Mouse (Mus musculus) regulatory T cell (primary cell): Measurements from ENCODE around the gene E2f3.

ENCODE experiments used
- in situ Hi-C: fragments of 300-600 bp; cut with MboI, MseI; formaldehyde crosslinking; loops from one replicate; pipeline ENCODE4 v1.15.1; 2025; ENCODE audit warnings: high pct_unique_total_duplicates

Gene E2f3

DNA sequence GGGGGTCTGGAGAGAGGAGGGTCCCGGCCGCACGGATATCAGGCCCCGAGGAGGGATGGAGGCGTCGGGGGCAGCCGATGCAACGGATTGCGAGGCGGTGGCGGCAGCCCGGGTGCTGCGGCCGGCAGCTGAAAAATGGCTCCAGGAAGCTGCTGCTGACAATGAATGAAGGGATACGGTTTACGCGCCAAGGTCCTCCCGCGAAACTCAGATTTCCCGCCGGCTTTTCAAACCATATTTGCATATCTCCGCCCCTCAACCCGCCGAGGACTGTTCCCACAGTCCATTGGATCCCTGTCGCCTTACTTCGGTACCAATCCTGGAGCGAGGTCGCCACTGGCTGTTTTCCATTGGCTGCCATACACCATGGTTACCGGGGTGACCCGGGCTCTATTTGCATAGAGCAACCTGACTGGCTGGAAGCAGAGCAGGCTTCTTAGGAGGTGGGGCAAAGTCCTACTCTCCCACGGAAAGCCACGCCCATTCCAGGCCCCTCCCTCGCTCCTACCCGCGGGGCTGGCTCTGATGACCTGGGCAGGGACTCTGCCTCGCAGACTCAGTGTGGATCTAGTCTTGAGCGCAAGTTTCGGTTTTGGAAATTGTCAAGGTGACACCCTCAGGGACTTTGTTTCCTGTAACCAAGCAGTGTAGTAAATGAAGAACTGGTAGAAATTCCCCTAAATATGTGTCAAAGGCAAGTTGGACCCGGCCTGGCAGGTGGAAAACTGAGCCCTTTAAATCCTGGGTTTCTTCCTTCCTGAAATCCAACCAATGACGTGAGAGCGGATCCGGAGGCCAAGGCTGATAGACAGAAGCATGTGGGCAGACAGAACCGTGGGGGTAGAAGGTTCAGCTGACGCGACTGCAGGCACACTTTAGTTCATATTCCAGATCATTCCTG lies at the start of gene E2f3:
Gene E2f3 (minus strand): TSS at position 209 of the 901 bp plus-strand sequence.
- in situ Hi-C loops: loop anchor here (10.0 to 25.0 kb wide), 3 partner anchors 131 to 1031 kb away; partner anchors contain the start of genes Cdkal1, Irf4 and Sox4

DNA sequence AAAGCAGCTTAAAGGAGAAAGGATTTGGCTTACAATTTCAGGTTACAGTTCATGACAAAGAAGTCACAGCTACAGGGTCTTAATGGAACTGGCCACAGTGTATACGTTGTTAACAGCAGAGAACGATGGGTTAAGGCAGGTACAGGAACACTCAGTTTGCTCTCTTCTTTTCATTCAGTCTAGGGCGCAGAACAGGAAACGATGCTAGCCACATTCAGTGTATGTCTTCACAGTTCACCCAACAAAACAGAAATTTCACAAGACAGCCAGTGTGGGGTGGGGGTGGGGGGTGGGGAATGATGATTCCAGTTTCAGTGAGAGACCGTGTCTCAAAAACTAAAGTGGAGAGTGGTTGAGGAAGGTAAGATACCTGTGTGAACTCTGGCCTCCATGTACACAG lies 48.7 kb upstream of the E2f3 start:
- in situ Hi-C loops: no loop called here

DNA sequence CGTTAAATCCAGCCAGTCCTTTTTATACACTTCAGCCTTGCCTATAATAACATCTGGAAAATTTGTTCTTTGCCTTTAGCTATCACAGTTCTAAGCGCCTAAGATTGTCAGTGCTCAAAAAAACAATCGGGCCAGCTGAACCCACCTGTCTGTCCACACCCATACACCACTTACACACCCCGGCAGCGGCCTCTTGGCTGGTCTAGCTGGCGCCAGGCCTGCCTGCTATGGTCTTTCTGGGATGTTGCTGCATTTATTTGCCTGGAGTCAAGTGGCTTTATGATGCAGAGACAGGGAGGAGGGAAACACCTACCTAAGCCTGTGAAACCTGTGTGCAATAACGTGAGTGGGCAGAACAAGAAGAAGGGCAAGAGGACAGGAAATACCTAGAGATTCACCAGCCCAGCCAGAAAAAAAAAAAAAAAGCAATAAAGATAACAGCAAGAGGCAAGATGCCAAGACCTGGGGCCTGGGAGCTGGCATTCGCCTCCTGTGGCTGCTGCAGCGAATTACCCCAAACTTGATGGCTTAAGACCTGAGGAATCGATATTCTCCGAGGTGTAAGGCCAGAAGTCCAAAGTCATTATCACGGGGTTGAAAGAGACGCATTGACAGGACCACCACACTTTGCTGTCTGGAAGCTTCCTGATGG lies 45.9 kb upstream of the E2f3 start:
- in situ Hi-C loops: no loop called here

DNA sequence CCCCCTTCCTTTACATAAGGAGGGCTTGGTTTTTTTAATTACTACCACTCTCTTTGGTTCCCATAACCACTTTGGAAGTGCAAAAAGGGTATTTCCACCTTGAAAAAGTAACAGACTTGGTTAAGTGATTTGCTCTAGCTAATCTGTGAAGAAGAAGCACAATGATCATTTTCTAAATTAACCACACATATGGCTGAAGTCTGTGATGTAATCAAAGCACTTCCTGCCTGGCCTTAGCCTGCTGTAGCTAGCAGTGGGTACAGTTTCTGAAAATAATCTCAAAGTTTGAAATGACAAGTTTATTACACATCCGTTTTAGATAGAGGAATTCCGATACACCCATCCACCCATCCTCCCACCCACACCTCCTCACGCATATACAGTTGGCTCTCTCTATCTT lies 42.0 kb upstream of the E2f3 start:
- in situ Hi-C loops: no loop called here

DNA sequence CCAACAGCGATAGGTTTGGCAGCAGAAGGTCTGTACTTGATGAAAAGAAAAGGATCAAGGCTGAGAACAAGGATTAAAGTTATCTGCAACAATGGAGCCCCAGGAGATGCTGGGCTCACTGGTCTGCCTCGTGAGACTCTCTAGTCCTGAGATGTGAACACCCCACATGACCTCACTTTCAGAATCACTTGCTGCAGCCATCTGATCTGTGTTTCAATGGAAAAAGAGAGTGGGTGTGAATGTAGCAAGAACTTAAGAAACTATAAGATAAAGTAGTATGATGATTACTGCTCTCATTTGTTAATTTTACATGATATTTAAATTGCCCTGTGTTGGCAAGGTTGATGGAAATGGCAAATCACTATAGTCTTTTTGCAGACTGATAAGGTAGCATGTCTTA lies 36.6 kb upstream of the E2f3 start:
- in situ Hi-C loops: no loop called here

DNA sequence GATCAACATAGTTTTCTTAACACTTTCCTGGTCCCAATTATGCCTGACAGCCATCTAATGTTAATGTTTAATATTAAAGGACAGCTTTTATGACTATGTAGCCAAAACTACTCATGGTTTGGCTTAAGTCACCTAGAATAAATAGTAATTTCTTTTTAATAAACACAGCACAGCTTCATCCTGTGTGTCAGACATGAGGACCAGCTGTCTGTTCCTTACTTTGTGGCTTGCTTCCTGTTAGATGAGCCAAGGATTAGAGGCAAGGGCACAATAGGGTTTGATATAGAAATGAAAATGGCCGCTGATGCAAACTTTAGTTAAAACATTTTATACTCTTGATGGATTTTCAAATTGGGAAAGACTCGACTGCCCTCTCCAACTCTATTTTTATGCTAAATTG lies 32.7 kb upstream of the E2f3 start:
- in situ Hi-C loops: no loop called here

DNA sequence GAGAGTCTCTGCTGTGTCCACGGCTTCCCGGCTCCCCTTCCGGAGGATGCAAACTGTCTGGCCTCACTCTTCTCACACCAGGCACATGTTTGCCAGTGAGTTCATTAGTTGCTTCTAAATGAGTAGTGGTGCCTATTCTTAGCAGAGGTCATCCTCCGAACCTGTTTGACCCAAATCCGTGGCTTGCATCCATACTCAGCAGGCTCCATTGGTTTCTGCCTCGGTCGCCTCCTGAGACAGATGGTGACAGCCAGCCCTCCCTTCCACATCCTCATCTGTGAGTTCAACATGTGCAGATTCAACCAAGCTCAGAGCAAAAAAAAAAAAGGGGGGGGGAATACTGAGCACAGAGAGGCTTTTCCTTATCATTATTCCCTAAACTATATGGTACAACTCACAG lies 31.7 kb upstream of the E2f3 start:
- in situ Hi-C loops: no loop called here

DNA sequence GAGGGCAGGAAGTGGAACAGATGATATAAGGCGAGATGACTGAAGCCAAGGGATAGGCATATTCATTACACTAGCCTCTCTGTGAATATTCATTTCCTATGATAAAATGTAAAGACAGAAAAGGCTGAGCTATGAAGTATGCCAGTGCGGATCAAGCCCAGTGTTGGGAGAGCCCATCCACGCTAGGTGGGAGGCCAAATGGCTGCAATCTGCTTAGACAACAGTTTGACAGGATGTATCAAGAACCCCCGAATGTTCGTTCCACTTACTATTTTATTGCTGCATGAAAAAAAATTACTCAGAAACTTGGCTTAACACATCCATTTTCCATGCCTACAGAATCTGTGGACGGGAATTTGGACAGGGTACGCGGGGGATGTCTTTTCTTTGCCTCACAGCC lies 28.7 kb upstream of the E2f3 start:
- in situ Hi-C loops: no loop called here

DNA sequence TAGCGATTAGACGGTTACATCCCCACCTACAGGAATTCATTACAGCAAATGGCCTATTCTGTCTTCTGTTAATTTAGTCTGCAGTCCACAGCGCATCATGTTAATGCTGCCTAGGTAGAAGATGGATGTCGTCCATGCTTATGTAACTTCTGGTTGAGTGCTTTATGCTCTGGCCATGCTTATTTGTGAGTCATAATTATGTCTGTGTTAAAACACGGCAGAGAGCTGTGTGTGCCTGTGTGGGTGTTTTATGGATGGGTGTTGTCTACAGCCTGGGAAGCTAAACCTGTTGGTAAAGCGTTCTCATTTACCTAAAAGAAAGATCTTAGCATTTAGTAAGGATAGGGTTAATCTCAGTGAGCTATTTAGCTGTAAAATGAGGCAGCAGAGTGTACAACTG lies 26.4 kb upstream of the E2f3 start:
- in situ Hi-C loops: no loop called here

DNA sequence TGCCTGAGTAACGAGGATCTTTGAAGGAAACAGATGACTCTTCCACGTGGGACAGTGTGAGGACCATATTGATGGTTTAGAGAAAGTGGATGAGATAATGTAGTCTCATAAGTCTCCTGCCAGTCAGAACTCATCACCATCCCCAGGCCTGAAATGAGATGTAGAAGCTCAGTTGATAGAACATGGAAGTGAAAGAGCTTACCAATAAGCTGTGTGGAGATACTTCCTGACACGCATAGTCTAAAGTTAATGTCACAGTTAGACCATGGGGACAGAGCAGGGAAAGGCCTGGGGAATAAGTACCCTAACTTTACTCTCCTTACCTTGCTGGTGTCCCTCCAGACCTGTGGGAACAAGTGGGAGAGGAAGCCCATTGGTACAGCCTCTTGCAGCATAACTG lies 22.9 kb upstream of the E2f3 start:
- in situ Hi-C loops: no loop called here

DNA sequence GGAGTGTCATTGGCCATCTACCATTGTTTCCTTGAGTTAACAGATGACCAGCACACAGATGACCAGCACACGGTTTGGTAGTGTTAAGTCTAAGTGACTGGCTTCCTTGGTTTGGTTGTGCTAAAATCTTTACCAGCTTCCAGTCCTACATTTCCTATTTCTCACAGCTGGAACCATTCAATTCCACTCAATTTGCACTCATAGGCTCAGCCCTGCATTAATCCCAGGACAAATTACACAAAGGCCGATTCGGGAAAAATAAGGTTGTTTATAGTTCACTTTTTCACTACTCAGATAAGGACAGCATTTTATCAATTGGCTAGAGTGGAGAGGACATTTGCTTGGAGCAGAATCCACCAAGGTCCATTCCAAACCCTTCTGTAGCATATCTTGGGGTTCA lies 19.6 kb upstream of the E2f3 start:
- in situ Hi-C loops: no loop called here

DNA sequence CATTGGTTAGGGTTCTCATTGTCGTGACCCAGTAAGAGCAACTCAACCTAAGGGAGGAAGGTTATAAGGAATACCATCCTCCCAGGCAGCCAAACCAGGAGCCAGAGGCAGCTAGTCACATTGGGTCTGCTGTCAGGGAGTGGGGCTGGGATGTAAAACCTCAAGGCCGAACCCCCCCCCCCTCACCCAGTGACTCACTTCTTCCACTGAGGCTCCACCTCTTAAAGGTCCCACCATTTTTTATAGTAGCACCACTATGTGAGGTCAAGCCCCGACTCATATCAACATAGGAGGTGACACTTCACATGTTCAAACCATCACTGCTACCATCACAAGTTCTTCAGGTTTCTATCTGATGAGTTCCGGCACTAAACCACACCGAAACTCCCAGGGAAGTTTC lies 19.0 kb upstream of the E2f3 start:
- in situ Hi-C loops: no loop called here

DNA sequence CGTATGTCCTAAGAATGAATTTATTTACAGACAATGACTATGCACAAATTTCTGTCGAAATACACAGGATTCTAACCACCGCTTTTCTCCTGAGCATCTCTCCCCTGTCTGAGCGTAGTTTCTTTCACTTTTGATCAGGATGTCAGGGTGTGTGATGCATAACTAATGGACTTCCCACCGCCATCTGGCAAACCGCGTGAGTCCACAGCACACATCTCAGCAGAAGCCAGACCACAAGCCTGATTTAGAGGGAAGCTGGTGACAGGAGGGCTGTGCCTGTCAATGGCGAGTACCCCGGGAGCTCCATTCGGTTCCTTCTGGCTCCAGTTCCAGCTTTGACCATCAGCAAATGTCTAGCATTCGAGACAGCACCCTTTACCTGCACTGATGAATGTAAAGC lies 17.3 kb upstream of the E2f3 start:
- in situ Hi-C loops: no loop called here

DNA sequence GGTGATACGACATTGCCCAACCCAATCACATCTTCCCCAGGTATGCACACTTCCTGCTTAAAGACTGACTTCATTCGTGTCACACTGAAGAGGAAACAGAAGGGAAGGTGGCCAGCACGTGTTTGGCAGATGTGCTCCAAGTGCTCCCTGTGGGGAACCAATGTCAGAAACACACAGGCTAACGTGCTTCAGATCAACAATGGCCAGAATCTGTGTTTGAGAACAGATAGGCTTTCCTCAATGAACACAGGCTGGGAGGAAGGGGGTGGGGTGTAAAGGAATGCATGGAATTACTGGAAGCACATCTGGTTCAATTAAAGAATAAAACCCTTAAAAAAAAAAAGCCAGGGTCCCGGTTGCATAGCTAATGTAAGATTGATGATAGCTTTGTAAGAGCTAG lies 15.2 kb upstream of the E2f3 start:
- in situ Hi-C loops: no loop called here

DNA sequence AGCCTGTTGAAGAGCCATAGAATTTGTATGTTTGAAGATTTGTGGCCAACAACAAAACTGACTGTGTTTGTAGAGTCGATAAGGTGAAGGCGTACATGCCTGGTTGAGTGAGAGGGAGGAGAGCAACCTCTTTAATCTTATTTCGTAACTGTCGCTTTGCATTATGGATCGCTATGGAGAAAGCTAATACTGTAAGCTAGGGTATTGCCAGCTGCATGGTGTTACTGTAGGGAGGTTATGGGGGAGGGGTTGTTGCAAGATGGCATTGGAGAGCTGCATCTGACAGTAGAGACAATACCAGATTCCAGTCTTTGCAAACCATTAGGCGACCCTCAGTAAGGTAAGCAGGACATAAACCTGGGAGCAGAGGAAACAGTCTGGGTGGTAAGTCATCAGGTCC lies 2.1 kb upstream of the E2f3 start:
- in situ Hi-C loops: loop anchor here (10.0 to 25.0 kb wide), 3 partner anchors 133 to 1033 kb away; partner anchors contain the start of genes Cdkal1, Irf4 and Sox4

DNA sequence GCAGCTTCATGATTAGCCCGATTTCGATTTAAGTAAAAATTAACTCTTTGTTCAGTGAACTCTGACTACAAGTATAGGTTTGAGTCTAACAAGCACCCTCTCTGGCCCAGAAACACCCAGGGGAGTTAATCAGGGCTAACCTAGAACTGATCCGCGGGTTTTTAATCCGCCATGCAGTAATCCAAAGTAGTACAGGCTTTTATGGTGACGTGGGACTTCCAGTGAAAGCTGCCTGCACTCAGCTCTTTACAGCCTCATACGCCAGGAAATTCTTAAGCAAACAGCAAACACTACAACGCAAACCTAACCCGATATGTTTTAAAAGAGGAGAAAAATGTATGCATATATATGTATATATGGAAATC lies 875 bp upstream of the E2f3 start:
- in situ Hi-C loops: loop anchor here (10.0 to 25.0 kb wide), 3 partner anchors 132 to 1032 kb away; partner anchors contain the start of genes Cdkal1, Irf4 and Sox4

DNA sequence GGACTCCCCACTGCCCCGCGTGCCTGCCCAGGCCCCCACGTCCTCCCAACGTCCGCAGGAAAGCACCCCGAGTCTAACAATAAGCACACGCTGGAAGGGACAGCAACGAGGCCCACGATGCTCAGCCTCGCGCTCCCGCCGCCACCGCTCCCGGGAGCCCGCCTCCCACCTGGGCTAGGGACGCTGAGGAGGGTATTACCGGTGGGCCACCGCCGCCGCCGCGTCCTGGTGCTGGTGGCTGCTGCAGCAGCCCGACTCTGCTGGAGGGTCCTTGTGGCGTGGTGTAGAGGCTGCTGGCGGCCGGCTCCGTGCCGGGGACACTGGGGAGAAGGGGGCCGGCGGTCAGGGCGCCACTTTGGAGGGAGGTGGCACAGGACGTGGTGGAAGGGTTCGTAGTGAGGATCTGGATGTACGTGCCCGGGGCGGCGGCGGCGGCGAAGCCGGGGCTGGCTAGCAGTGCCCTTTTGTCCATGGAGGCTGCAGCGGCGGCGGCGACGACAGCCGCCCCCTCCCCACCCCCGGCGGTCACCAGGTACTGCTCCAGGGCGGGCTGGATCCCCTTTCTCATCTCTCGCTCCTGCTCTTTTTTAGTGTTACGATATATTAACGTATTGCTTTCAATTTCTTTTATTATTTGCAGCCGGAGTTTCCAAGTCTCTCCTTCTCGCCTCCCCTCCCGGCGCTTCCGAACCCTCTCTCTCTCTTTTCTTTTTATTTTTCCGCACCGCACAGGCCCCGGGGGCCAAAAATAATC lies 585 bp downstream of the E2f3 start:
- in situ Hi-C loops: loop anchor here (10.0 to 25.0 kb wide), 3 partner anchors 130 to 1030 kb away; partner anchors contain the start of genes Cdkal1, Irf4 and Sox4

DNA sequence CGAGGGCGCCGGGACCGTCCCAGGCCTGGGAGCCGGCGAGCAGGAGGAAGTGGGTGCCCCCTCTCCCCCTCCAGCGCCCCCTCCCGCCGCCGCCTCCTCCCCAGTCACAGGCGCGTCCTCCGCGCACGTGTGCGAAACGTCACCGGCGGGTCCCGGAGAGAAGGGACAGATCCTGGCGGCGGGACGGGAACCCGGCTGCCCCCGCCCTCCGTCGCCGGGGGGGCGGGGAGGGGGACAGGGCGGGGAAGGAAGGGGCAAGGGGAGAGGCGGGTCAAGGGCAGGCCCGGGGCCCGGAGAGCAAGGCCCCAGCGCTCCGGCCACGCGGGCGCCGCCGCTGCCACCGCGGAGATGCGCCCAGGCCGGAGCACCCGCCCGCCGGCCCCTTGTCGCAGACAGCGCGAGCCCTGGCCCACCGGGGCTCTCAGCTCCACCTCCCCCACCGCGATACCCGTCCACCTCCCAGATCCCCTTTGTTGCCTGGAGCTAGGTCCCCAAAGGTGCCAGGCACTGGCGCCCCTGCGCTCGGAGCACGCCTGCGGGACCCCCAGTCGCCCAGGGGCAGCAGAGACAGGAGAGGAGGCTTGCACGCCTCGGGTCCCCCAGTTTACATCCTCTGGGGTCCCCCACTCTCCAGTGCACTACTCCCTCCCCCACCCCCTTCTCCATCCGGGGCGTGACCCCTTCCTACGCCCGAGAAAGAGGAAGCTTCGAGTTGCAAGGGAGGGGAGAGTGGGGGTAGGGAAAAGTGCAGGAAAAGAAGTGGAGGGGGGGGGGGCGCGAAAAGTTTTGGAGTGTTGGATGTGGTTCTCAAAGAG lies 1.4 kb downstream of the E2f3 start:
- in situ Hi-C loops: loop anchor here (10.0 to 25.0 kb wide), 3 partner anchors 130 to 1030 kb away; partner anchors contain the start of genes Cdkal1, Irf4 and Sox4

DNA sequence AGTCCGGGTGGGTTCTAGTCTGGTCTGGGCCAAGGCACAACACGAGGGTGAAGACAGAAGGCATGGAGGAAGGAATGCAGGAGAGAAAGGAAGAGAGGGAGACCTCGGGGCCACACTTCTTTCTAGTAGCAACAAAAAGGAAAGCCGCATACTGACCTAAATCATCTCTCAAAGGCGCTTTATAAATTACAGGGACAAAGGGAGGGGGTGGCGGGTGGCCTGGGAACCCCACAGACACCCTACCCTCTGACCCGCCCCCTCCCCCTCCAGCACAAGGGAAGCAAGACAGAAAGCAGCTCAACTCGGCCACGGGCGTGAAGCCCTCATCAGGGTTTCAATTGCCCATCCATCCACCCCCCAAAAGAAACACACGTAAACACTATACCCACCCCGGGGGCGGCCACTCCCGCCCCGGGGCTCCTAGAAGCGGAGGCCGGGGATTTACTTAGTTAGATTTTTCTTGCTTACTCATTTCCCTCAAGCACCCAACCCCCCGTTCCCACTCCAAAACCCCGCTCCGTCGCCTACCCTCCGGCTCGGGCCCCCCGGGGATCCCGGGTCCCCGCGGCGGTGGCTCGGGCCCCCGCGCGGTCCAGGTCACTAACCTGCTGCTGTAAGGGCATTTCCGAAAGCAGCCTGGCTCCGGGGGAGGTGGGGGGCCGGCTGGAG lies 2.2 kb downstream of the E2f3 start:
- in situ Hi-C loops: loop anchor here (10.0 to 25.0 kb wide), 3 partner anchors 129 to 1029 kb away; partner anchors contain the start of genes Cdkal1, Irf4 and Sox4

DNA sequence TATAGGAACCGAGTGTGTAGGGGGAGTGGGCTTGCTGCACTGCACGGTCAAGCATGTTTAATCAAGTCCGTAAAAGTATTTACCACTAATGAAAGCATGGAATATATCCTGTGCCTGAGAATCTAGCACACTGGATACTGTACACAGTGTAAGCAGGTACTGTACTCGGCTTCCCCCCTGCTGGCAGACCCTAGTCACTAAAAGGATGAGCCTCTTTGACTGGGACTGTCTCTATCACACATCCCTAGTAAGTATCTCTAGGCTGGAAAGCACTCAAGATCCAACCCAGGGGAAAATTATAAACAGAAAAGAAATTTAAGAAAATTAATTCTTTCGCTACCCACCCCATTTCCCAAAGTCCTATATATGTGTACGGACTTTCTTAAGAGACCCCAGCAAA lies 2.8 kb downstream of the E2f3 start:
- in situ Hi-C loops: loop anchor here (10.0 to 25.0 kb wide), 3 partner anchors 128 to 1028 kb away; partner anchors contain the start of genes Cdkal1, Irf4 and Sox4
